Mouse (Mus musculus): ENCODE measurements around the gene Snx33. TPM values are rescaled to one million over a fixed set of nuclear protein-coding genes. Genes with fewer than 3 reads are reported as not detected.
"Not testable (repeated sequence)": the region's sequence is repeated elsewhere in the genome, so short reads cannot be mapped to it uniquely, and the experiment has no call there.

Snx33 gene
- 10 to 100 TPM in 19 of 26 experiments, 1 to 10 TPM in 7; 6.2 to 41.8 (median 13.9) TPM for total RNA-seq (2018; cell fraction: chromatin; rRNA removed)
- 10 to 100 TPM in 19 of 26 experiments, 1 to 10 TPM in 7; 4.7 to 20.6 (median 12.1) TPM for total RNA-seq (2018; cell fraction: cytosol; rRNA removed)
- 10 to 100 TPM in 24 of 26 experiments, 1 to 10 TPM in 2; 8.9 to 40.6 (median 19.4) TPM for total RNA-seq (2018; cell fraction: nucleus; rRNA removed)
- polyA plus RNA-seq (2018) = 6.7 to 10.5 TPM (median 9.2 TPM) in 3 replicates

GRCm38 (mm10) chr9:56928041-56928811 lies at the start of gene Snx33:
TSS of gene Snx33 (minus strand) at chr9:56928371.
- H3K36me3 ChIP-seq (ENCODE audit: inconsistent target) = no peaks in the 10 kb centered on the region
- peaks cover 27% of the 10 kb centered on the region; the same call in 1 of the 2 replicates for H3K79me2 ChIP-seq (ENCODE audit: inconsistent target)
- WGBS (ENCODE audit: missing documents) = under 1% methylated on average over 49 of the region's 50 CpGs
- peak within 1 kb of the TSS; percentile 79 for H3K4me3 ChIP-seq (ENCODE audit: inconsistent target)
- H3K27ac ChIP-seq = peak within 1 kb of the TSS; percentile 49

GRCm38 (mm10) chr9:56975199-56975598 lies 47.0 kb upstream of the Snx33 start:
- Histone ChIP-seq H3K79me2 (ENCODE audit: inconsistent target) (no peaks in the 10 kb centered on the region), H3K27ac (no peak overlapping the region), H3K4me3 (ENCODE audit: inconsistent target) (no peak overlapping the region), H3K36me3 (ENCODE audit: inconsistent target) (no peaks in the 10 kb centered on the region)
- WGBS (ENCODE audit: missing documents) = 41% methylated on average over 3 of the region's 3 CpGs

GRCm38 (mm10) chr9:56973960-56974524 lies 45.9 kb upstream of the Snx33 start:
- no peak overlapping the region for H3K27ac ChIP-seq
- no peak overlapping the region for H3K4me3 ChIP-seq (ENCODE audit: inconsistent target)
- H3K79me2 ChIP-seq (ENCODE audit: inconsistent target) = no peaks in the 10 kb centered on the region
- no peaks in the 10 kb centered on the region for H3K36me3 ChIP-seq (ENCODE audit: inconsistent target)
- 98% methylated on average over 3 of the region's 8 CpGs for WGBS (ENCODE audit: missing documents)

GRCm38 (mm10) chr9:56970158-56970557 lies 42.0 kb upstream of the Snx33 start:
- H3K36me3 ChIP-seq (ENCODE audit: inconsistent target) = no peaks in the 10 kb centered on the region
- 82% methylated on average over 1 of the region's 2 CpGs for WGBS (ENCODE audit: missing documents)
- no peaks in the 10 kb centered on the region for H3K79me2 ChIP-seq (ENCODE audit: inconsistent target)
- no peak overlapping the region for H3K4me3 ChIP-seq (ENCODE audit: inconsistent target)
- H3K27ac ChIP-seq = no peak overlapping the region

- WGBS (ENCODE audit: missing documents) = 94% methylated on average over 3 of the region's 3 CpGs
- no peak overlapping the region for H3K4me3 ChIP-seq (ENCODE audit: inconsistent target)
- H3K79me2 ChIP-seq (ENCODE audit: inconsistent target) = no peaks in the 10 kb centered on the region
- H3K27ac ChIP-seq = no peak overlapping the region
- no peaks in the 10 kb centered on the region for H3K36me3 ChIP-seq (ENCODE audit: inconsistent target)
These were observed 33.4 kb upstream of the Snx33 start for GRCm38 (mm10) chr9:56961591-56961990.

GRCm38 (mm10) chr9:56958689-56959088 lies 30.5 kb upstream of the Snx33 start:
- Histone ChIP-seq H3K4me3 (ENCODE audit: inconsistent target) (no peak overlapping the region), H3K36me3 (ENCODE audit: inconsistent target) (no peaks in the 10 kb centered on the region), H3K79me2 (ENCODE audit: inconsistent target) (no peaks in the 10 kb centered on the region), H3K27ac (no peak overlapping the region)
- 76% methylated on average over 2 of the region's 2 CpGs for WGBS (ENCODE audit: missing documents)

GRCm38 (mm10) chr9:56956966-56957675 lies 28.9 kb upstream of the Snx33 start:
- no peak overlapping the region for H3K4me3 ChIP-seq (ENCODE audit: inconsistent target)
- H3K27ac ChIP-seq = no peak overlapping the region
- H3K36me3 ChIP-seq (ENCODE audit: inconsistent target) = no peaks in the 10 kb centered on the region
- 90% methylated on average over 7 of the region's 7 CpGs for WGBS (ENCODE audit: missing documents)
- H3K79me2 ChIP-seq (ENCODE audit: inconsistent target) = no peaks in the 10 kb centered on the region

GRCm38 (mm10) chr9:56953562-56953961 lies 25.4 kb upstream of the Snx33 start:
- no peak overlapping the region for H3K4me3 ChIP-seq (ENCODE audit: inconsistent target)
- no peaks in the 10 kb centered on the region for H3K36me3 ChIP-seq (ENCODE audit: inconsistent target)
- WGBS (ENCODE audit: missing documents) = 100% methylated on average over 1 of the region's 1 CpGs
- H3K79me2 ChIP-seq (ENCODE audit: inconsistent target) = no peaks in the 10 kb centered on the region
- H3K27ac ChIP-seq = no peak overlapping the region

GRCm38 (mm10) chr9:56950414-56951400 lies 22.5 kb upstream of the Snx33 start, which contains the start of gene Snupn:
TSS of gene Snupn (plus strand) at chr9:56950878.
- under 1% methylated on average over 49 of the region's 50 CpGs for WGBS (ENCODE audit: missing documents)
- no peaks in the 10 kb centered on the region for H3K36me3 ChIP-seq (ENCODE audit: inconsistent target)
- H3K27ac ChIP-seq = peak within 1 kb of the TSS; percentile 71
- H3K4me3 ChIP-seq (ENCODE audit: inconsistent target) = peak within 1 kb of the TSS; percentile 77
- H3K79me2 ChIP-seq (ENCODE audit: inconsistent target) = no peaks in the 10 kb centered on the region

GRCm38 (mm10) chr9:56949767-56950166 lies 21.6 kb upstream of the Snx33 start:
- WGBS (ENCODE audit: missing documents) = 18% methylated on average over 13 of the region's 13 CpGs
- Histone ChIP-seq H3K79me2 (ENCODE audit: inconsistent target) (no peaks in the 10 kb centered on the region), H3K36me3 (ENCODE audit: inconsistent target) (no peaks in the 10 kb centered on the region), H3K27ac (no peak overlapping the region), H3K4me3 (ENCODE audit: inconsistent target) (peak overlapping the region; percentile 77)

GRCm38 (mm10) chr9:56948699-56949098 lies 20.5 kb upstream of the Snx33 start:
- not testable (repeated sequence) for H3K79me2 ChIP-seq (ENCODE audit: inconsistent target); H3K4me3 ChIP-seq (ENCODE audit: inconsistent target); H3K36me3 ChIP-seq (ENCODE audit: inconsistent target); H3K27ac ChIP-seq
- WGBS (ENCODE audit: missing documents) = 80% methylated on average over 3 of the region's 5 CpGs

- H3K36me3 ChIP-seq (ENCODE audit: inconsistent target); H3K27ac ChIP-seq; H3K4me3 ChIP-seq (ENCODE audit: inconsistent target); H3K79me2 ChIP-seq (ENCODE audit: inconsistent target): not testable (repeated sequence)
- 33% methylated on average over 3 of the region's 3 CpGs for WGBS (ENCODE audit: missing documents)
These were observed 19.3 kb upstream of the Snx33 start for GRCm38 (mm10) chr9:56947481-56947880.

GRCm38 (mm10) chr9:56938374-56938773 lies 10.2 kb upstream of the Snx33 start:
- Histone ChIP-seq H3K4me3 (ENCODE audit: inconsistent target) (peak overlapping the region; percentile 88), H3K79me2 (ENCODE audit: inconsistent target) (peaks cover 26% of the 10 kb centered on the region), H3K36me3 (ENCODE audit: inconsistent target) (no peaks in the 10 kb centered on the region), H3K27ac (peak overlapping the region; percentile 48; the same call in 1 of the 2 replicates)
- under 1% methylated on average over 7 of the region's 7 CpGs for WGBS (ENCODE audit: missing documents)
